Mouse (Mus musculus): ENCODE results near the gene Akr7a5.

- TF ChIP-seq CTCF (IDR thresholded peaks at IDR 0.05 in 2 of 3, conservative IDR thresholded peaks at IDR 0.05 in 1 of 3; ENCODE audit: control insufficient read depth in 1 of 3, insufficient read depth in 1 of 3, low read depth in 2 of 3, low read length in 3 of 3, poor library complexity in 1 of 3, severe bottlenecking in 1 of 3) = no peak
- TF ChIP-seq TCF12 (IDR thresholded peaks at IDR 0.05; ENCODE audit: low read depth, low read length) = no peak
- no peak for TF ChIP-seq ZMIZ1 (IDR thresholded peaks at IDR 0.05; ENCODE audit: low read depth, low read length)
- no peak for TF ChIP-seq CHD2 (IDR thresholded peaks at IDR 0.05; ENCODE audit: low read length)
- TF ChIP-seq BHLHE40 (IDR thresholded peaks at IDR 0.05; ENCODE audit: borderline replicate concordance, low read depth, low read length) = no peak
- no peak for TF ChIP-seq NRF1 (IDR thresholded peaks at IDR 0.05; ENCODE audit: insufficient read depth, low read depth, low read length, poor library complexity, severe bottlenecking)
- TF ChIP-seq E2F4 (IDR thresholded peaks at IDR 0.05; ENCODE audit: borderline replicate concordance, low read depth, low read length) = no peak
- no peak for TF ChIP-seq POLR2A (IDR thresholded peaks at IDR 0.05; ENCODE audit: control insufficient read depth in 1 of 2, insufficient read depth in 1 of 2, low read depth in 1 of 2, low read length in 2 of 2, poor library complexity in 1 of 2)
- no peak for TF ChIP-seq ZNF384 (IDR thresholded peaks at IDR 0.05; ENCODE audit: low read depth, low read length)
- TF ChIP-seq MAX (IDR thresholded peaks at IDR 0.05; ENCODE audit: low read length) = no peak
- TF ChIP-seq RCOR1 (IDR thresholded peaks at IDR 0.05; ENCODE audit: low read depth, low read length) = no peak
- TF ChIP-seq MYC (IDR thresholded peaks at IDR 0.05; ENCODE audit: low read depth, low read length) = no peak
Measured at GRCm38 (mm10) chr4:139334631-139335295, 24.2 kb downstream of the Akr7a5 start.
